Mouse (Mus musculus) C2C12 (cell line): ENCODE results near the gene Trmt13.

Experiments
- CEBPB ChIP-seq: IDR thresholded peaks from one replicate; pipeline ENCODE4 v1.6.1; 2011; ENCODE audit warnings: low read depth, mild to moderate bottlenecking, control low read depth, moderate library complexity
- CTCF ChIP-seq: IDR thresholded peaks from one replicate; pipeline ENCODE4 v1.5.1; 2011; ENCODE audit not compliant: control insufficient read depth, insufficient read depth, insufficient read length
- MAX ChIP-seq: IDR thresholded peaks from one replicate; pipeline ENCODE4 v1.6.1; 2011; ENCODE audit warnings: mild to moderate bottlenecking, control low read depth

- TF ChIP-seq CTCF: no peak
- TF ChIP-seq CEBPB: no peak
- TF ChIP-seq MAX: no peak
These were observed at the start of gene Trmt13 for GRCm38 (mm10) chr3:116614295-116614892.
